Mouse (Mus musculus) limb, embryonic 11.5 days (tissue): ENCODE measurements around the gene Tlr4. TPM values are rescaled to one million over a fixed set of nuclear protein-coding genes. Genes with fewer than 3 reads are reported as not detected.

ENCODE experiments used
- ATAC-seq: fragments of 200-750 bp; cut with Nextera tagmentation; 2 replicates; pipeline ENCODE4 v1.8.0; 2017; ENCODE audit warnings: low read depth; ENCODE audit not compliant: insufficient number of reproducible peaks, low FRiP score, low TSS enrichment
- DNase-seq: peaks from one replicate; pipeline ENCODE4 v3.0.0-alpha.2; 2015; ENCODE audit warnings: low spot score
- H3K27ac ChIP-seq: fragments of 300-500 bp; sonication (generic); replicated peaks from 2 replicates; pipeline ENCODE4 v1.5.1; 2014; ENCODE audit warnings: low read depth, mild to moderate bottlenecking, low read length
- H3K27me3 ChIP-seq: fragments of 300-500 bp; sonication (generic); 2 replicates; pipeline ENCODE4 v1.6.1; 2014; ENCODE audit warnings: mild to moderate bottlenecking, low read length, mixed read lengths; ENCODE audit not compliant: control insufficient read depth, insufficient read depth
- H3K36me3 ChIP-seq: fragments of 300-500 bp; sonication (generic); 2 replicates; pipeline ENCODE4 v1.6.1; 2014; ENCODE audit warnings: mild to moderate bottlenecking, low read length, moderate library complexity, mixed read lengths; ENCODE audit not compliant: control insufficient read depth, insufficient read depth
- H3K4me1 ChIP-seq: fragments of 300-500 bp; sonication (generic); 2 replicates; pipeline ENCODE4 v1.6.1; 2014; ENCODE audit warnings: low read length, mixed read lengths; ENCODE audit not compliant: control insufficient read depth, insufficient read depth
- H3K4me2 ChIP-seq: fragments of 300-500 bp; sonication (generic); 2 replicates; pipeline ENCODE4 v1.6.1; 2014; ENCODE audit warnings: low read depth, mild to moderate bottlenecking, moderate library complexity; ENCODE audit not compliant: severe bottlenecking
- H3K4me3 ChIP-seq: fragments of 300-500 bp; sonication (generic); 2 replicates; pipeline ENCODE4 v1.5.1; 2014; ENCODE audit warnings: low read depth, low read length
- H3K9ac ChIP-seq: fragments of 300-500 bp; sonication (generic); 2 replicates; pipeline ENCODE4 v1.6.1; 2014; ENCODE audit warnings: mild to moderate bottlenecking, low read length
- H3K9me3 ChIP-seq: fragments of 300-500 bp; sonication (generic); 2 replicates; pipeline ENCODE4 v1.6.1; 2016; ENCODE audit warnings: low read length; ENCODE audit not compliant: control insufficient read depth
- WGBS: fragments of 180-500 bp; shearing (Covaris S2); extraction: QIAGEN DNeasy Blood & Tissue Kit; methylation state at CpG from one replicate; pipeline ENCODE4 v1.1.7; 2014; 5-methylcytosine and 5-hydroxymethylcytosine counted together
- polyA plus RNA-seq: library from polyadenylated mRNA; unstranded; fragments of >200 nt; fragmentation: Nextera tagmentation; extraction: Ambion mirVana; gene quantifications from 2 replicates; pipeline ENCODE4 v1.2.1, GENCODE M21; 2014

Tlr4 gene
- polyA plus RNA-seq, 1 experiment from 2014 or later: 0.64 TPM

DNA sequence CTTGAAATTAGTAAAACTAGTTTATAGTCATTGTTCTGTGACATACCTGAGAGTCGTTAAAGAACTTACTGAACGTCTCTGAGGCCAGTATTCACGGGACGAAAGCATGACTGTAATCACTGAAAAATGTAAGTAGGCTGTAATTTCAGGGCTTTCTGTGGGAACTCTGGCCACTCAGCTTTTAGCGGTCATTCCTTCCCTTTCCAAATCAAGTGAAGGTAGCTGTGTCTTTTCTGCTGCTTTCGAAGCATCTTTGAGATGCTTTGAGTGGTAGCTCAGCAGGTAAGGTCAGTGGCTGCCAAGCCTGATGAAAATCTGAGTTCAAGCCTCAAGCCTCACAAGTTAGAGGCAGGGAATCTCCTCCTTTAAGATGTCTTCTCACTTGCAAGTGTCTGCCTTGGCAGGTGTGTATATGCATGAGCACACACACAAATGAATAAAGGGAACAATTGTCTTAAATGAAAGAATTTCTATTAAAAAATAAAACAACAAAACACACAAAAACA lies 832 bp downstream of the Tlr4 start:
- no peaks in the 10 kb centered on the region for H3K4me1 ChIP-seq
- H3K36me3 ChIP-seq: no peaks in the 10 kb centered on the region
- no peak for DNase-seq
- H3K4me3 ChIP-seq: no peak overlapping the region
- no peaks in the 10 kb centered on the region for H3K27me3 ChIP-seq
- WGBS: 38% methylated on average over 6 of the region's 6 CpGs
- ATAC-seq: no peak
- no peaks in the 10 kb centered on the region for H3K9me3 ChIP-seq
- peak overlapping the region; percentile 8; the same call in 1 of the 2 replicates for H3K4me2 ChIP-seq
- H3K27ac ChIP-seq: peak overlapping the region; percentile 56
- H3K9ac ChIP-seq: no peak overlapping the region

DNA sequence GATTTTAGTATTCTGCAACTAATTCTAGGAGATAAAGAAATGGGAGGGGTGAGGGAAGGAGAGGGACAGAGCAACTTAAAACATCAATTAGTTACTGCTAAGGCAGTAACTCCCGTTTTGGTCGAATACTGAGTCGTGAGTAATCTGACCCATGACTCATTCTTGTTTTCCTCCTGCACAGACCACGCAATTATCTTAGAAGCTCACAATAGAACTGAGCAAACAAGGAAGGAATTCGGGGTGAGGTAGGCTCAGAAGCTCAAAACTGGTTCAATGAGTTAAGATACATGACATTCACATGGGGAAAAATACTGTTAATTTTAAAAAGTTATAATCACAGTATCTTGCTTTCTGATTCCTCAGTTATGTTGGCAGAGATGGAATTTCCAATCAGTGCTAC lies 1.3 kb downstream of the Tlr4 start:
- WGBS: 42% methylated on average over 5 of the region's 5 CpGs
- H3K9me3 ChIP-seq: no peaks in the 10 kb centered on the region
- ATAC-seq (no peak), DNase-seq (no peak)
- no peak overlapping the region for H3K9ac ChIP-seq
- no peak overlapping the region for H3K4me2 ChIP-seq
- no peaks in the 10 kb centered on the region for H3K36me3 ChIP-seq
- H3K27ac ChIP-seq: no peak overlapping the region
- H3K4me1 ChIP-seq: no peaks in the 10 kb centered on the region
- H3K27me3 ChIP-seq: no peaks in the 10 kb centered on the region
- no peak overlapping the region for H3K4me3 ChIP-seq

DNA sequence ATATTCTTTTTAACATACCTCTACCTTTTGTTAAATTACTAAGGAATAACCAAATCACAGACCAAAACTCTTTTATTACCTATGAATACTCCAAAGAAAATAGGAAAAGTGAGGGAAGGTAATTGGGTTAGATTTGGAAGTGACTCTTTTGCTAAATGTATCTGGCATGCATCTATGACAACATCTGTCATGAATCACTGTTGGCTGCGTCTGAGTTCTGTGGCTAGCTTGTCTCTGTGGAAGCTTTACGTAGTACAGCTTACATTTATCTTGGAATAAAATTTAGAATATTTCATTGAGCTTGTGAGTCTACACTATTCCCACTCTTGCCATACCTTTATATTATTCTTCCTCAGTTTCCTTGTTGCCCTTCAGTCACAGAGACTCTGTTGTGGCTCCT lies 10.7 kb downstream of the Tlr4 start:
- H3K4me1 ChIP-seq: no peaks in the 10 kb centered on the region
- 88% methylated on average over 2 of the region's 2 CpGs for WGBS
- H3K9ac ChIP-seq: no peak overlapping the region
- no peak overlapping the region for H3K4me2 ChIP-seq
- no peaks in the 10 kb centered on the region for H3K27me3 ChIP-seq
- no peak for ATAC-seq
- H3K36me3 ChIP-seq: no peaks in the 10 kb centered on the region
- H3K4me3 ChIP-seq: no peak overlapping the region
- DNase-seq: no peak
- H3K9me3 ChIP-seq: no peaks in the 10 kb centered on the region
- H3K27ac ChIP-seq: no peak overlapping the region

DNA sequence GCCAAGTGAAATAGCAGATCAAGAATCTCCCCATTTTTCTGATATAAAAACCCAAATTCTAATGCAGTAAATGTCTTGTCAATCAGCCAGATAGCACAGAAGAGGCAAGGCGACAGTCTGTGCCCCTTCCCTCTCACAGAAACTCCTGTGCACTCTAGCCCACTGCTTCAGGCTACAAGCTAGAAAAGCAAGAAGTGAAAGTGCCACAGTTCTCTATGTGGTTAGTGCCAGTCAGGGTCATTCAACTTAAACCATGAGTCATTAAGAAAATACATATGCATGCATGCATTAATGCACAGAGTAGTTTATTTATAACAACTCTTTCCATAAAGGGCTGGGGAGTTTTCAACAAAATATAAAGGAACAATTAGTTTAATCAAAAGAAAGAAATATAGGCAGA lies 15.9 kb downstream of the Tlr4 start:
- Histone ChIP-seq H3K4me1 (no peaks in the 10 kb centered on the region), H3K4me2 (no peak overlapping the region), H3K27me3 (no peaks in the 10 kb centered on the region), H3K4me3 (no peak overlapping the region), H3K9ac (no peak overlapping the region), H3K27ac (no peak overlapping the region), H3K9me3 (no peaks in the 10 kb centered on the region), H3K36me3 (no peaks in the 10 kb centered on the region)
- 83% methylated on average over 1 of the region's 1 CpGs for WGBS
- DNase-seq (no peak), ATAC-seq (no peak)

DNA sequence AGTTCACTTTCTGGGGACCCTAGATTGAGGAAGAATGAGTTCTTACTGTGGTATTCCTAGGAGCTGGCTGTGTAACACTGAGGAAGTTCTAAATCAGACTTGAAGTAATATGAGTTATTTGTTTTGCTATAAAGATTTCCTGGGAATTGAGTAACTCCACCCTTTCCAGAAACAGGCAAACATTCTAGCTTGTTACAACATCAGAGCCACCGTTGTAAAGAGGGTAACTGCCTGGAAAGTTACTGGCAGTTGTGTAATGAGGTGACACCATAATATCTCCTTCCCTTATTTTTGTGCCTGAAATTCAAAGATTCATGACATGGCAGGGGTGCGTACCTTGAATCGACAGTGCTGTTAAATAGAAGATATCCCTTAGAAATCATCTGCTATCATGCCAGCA lies 24.6 kb downstream of the Tlr4 start:
- 87% methylated on average over 3 of the region's 3 CpGs for WGBS
- Histone ChIP-seq H3K27me3 (no peaks in the 10 kb centered on the region), H3K27ac (no peak overlapping the region), H3K9me3 (no peaks in the 10 kb centered on the region), H3K4me2 (no peak overlapping the region), H3K9ac (no peak overlapping the region), H3K4me3 (no peak overlapping the region), H3K36me3 (no peaks in the 10 kb centered on the region), H3K4me1 (no peaks in the 10 kb centered on the region)
- DNase-seq (no peak), ATAC-seq (no peak)

DNA sequence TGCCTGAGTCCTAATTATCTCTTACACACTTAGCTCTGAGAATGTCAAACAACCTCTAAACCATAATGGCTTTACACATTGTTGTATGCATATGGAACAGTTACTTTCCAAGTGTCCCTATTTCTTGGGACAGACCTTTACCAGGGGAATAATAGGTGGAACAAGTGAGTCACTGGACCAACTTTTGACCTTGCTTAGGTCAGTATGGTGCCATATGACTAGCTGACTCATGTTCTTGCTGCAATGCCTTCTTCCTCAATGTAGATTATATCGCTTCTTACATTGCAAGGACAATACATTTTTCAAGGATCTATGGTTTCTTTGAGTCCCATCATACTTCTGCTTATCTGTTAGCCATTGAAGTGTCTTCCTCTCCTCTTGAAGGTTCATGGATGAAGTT lies 29.6 kb downstream of the Tlr4 start:
- ATAC-seq (no peak), DNase-seq (no peak)
- Histone ChIP-seq H3K27ac (no peak overlapping the region), H3K27me3 (no peaks in the 10 kb centered on the region), H3K9ac (no peak overlapping the region), H3K9me3 (no peaks in the 10 kb centered on the region), H3K4me2 (no peak overlapping the region), H3K36me3 (no peaks in the 10 kb centered on the region), H3K4me3 (no peak overlapping the region), H3K4me1 (no peaks in the 10 kb centered on the region)
- 85% methylated on average over 1 of the region's 1 CpGs for WGBS

DNA sequence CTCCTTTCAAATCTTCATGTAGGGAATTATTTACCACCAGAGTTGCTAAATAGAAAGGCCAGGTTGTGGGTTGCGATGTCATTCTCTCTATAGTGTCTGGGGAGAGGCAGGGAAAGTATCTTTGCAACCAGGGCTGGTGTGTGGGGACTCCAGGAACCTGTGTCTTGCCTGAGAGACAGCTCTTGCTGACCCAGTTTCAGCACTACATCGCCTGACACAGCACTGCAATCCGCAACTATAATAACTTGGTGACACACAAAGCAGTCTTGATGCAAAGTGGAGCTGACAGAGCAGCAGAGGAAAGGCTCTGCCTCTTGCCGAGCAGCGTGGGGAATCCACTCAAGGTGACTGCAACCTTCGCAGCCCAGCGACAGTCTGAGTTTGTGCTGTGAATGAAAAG lies 42.5 kb downstream of the Tlr4 start:
- WGBS: 82% methylated on average over 7 of the region's 7 CpGs
- no peak for DNase-seq
- no peaks in the 10 kb centered on the region for H3K9me3 ChIP-seq
- H3K9ac ChIP-seq: no peak overlapping the region
- no peak overlapping the region for H3K4me2 ChIP-seq
- no peak overlapping the region for H3K4me3 ChIP-seq
- no peaks in the 10 kb centered on the region for H3K4me1 ChIP-seq
- ATAC-seq: no peak
- H3K36me3 ChIP-seq: no peaks in the 10 kb centered on the region; the same call in 1 of the 2 replicates
- no peak overlapping the region for H3K27ac ChIP-seq
- H3K27me3 ChIP-seq: no peaks in the 10 kb centered on the region

DNA sequence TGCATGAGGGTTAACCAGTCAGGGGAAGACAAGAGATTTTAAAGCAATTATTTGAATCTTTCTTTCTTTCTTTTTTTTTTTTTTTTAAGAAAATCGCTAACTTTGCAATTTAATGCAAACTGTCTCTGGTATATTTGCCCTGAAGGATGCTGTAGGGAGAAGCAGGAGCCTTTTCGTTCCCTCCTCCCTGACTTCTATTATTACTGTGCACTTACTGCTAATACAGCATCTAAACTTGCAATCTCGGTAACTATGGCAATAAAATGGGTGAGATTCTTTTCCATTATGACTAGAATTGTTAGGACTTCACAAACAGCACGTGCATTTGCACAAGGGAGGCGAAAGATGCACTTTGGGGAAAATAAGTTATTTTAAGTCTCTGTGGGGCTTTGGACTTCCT lies 44.6 kb downstream of the Tlr4 start:
- H3K36me3 ChIP-seq: no peaks in the 10 kb centered on the region; the same call in 1 of the 2 replicates
- no peak overlapping the region for H3K9ac ChIP-seq
- no peak overlapping the region for H3K4me2 ChIP-seq
- no peaks in the 10 kb centered on the region for H3K9me3 ChIP-seq
- 84% methylated on average over 5 of the region's 5 CpGs for WGBS
- ATAC-seq (no peak), DNase-seq (no peak)
- H3K27me3 ChIP-seq: no peaks in the 10 kb centered on the region
- H3K4me3 ChIP-seq: no peak overlapping the region
- H3K27ac ChIP-seq: no peak overlapping the region
- H3K4me1 ChIP-seq: no peaks in the 10 kb centered on the region

DNA sequence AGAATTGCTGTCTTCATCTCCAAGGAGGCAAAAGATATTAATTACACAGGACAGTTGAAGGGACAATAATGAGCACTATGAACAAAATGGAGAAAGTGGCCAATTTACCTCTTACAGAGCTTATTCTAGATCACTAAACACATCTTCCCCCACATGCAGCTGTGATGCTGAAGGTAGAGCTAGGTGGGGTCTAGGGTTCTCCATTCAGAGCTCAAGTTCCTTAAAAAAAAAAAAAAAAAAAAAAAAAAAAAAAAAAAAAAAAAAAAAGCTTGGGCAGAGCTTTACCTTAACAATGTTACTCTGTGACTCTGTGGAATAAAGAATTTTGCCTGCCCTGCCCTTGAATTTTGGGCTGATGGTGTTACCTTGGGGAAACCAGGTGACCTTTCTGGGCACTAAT lies 46.0 kb downstream of the Tlr4 start:
- Histone ChIP-seq H3K4me2 (no peak overlapping the region), H3K36me3 (no peaks in the 10 kb centered on the region; the same call in 1 of the 2 replicates), H3K27me3 (no peaks in the 10 kb centered on the region), H3K4me3 (no peak overlapping the region), H3K4me1 (no peaks in the 10 kb centered on the region), H3K27ac (no peak overlapping the region), H3K9me3 (no peaks in the 10 kb centered on the region), H3K9ac (no peak overlapping the region)
- ATAC-seq (peak; percentile 9; the same call in 1 of the 2 replicates), DNase-seq (no peak)
